Mouse (Mus musculus) small intestine, adult 2 months (tissue): ENCODE data around the gene Kbtbd12. TPM values are rescaled to one million over a fixed set of nuclear protein-coding genes. Genes with fewer than 3 reads are reported as not detected.

Source experiments
- H3K27ac ChIP-seq: fragments of 200-500 bp; 2 replicates; pipeline ENCODE4 v1.5.1; 2012; ENCODE audit warnings: low read depth, low read length, control low read depth, inconsistent platforms; ENCODE audit not compliant: insufficient read depth
- H3K27me3 ChIP-seq: fragments of 200-500 bp; 2 replicates; pipeline ENCODE4 v1.6.1; 2012; ENCODE audit warnings: mild to moderate bottlenecking, moderate library complexity, low read length, inconsistent platforms; ENCODE audit not compliant: control insufficient read depth, insufficient read depth
- H3K36me3 ChIP-seq: fragments of 200-500 bp; 2 replicates; pipeline ENCODE4 v1.6.1; 2012; ENCODE audit warnings: mild to moderate bottlenecking, low read length, control low read depth, inconsistent platforms; ENCODE audit not compliant: control insufficient read depth, insufficient read depth
- H3K4me1 ChIP-seq: fragments of 200-500 bp; 2 replicates; pipeline ENCODE4 v1.6.1; 2012; ENCODE audit warnings: low read length, inconsistent platforms, mixed read lengths; ENCODE audit not compliant: control insufficient read depth, insufficient read depth, insufficient read length
- H3K4me3 ChIP-seq: fragments of 200-500 bp; 2 replicates; pipeline ENCODE4 v1.5.1; 2012; ENCODE audit warnings: low read depth, mild to moderate bottlenecking, control low read depth, inconsistent platforms, low read length, moderate library complexity
- CTCF ChIP-seq: fragments of 200-500 bp; IDR thresholded peaks from 2 replicates; pipeline ENCODE4 v1.5.1; 2012; ENCODE audit warnings: low read depth, mild to moderate bottlenecking, control low read depth, inconsistent platforms, low read length, moderate library complexity, mixed read lengths; ENCODE audit not compliant: insufficient replicate concordance, insufficient read length; ENCODE audit errors: extremely low read depth
- POLR2A ChIP-seq: fragments of 200-500 bp; IDR thresholded peaks from 2 replicates; pipeline ENCODE4 v1.6.1; 2012; ENCODE audit warnings: low read depth, mild to moderate bottlenecking, control low read depth, inconsistent platforms, low read length, moderate library complexity
- WGBS: fragments of 180-500 bp; shearing (Covaris S2); methylation state at CpG from one replicate; pipeline ENCODE4 v1.1.7; 2018; 5-methylcytosine and 5-hydroxymethylcytosine counted together
- polyA plus RNA-seq: library from polyadenylated mRNA; depleted of rRNA; stranded (reverse); fragments of >200 nt; gene quantifications from 2 replicates; pipeline ENCODE4 v1.2.3, GENCODE M21; 2012; rRNA removed

The Kbtbd12 gene
- polyA plus RNA-seq, result 0.05 and 0.06 TPM in 2 replicates

DNA sequence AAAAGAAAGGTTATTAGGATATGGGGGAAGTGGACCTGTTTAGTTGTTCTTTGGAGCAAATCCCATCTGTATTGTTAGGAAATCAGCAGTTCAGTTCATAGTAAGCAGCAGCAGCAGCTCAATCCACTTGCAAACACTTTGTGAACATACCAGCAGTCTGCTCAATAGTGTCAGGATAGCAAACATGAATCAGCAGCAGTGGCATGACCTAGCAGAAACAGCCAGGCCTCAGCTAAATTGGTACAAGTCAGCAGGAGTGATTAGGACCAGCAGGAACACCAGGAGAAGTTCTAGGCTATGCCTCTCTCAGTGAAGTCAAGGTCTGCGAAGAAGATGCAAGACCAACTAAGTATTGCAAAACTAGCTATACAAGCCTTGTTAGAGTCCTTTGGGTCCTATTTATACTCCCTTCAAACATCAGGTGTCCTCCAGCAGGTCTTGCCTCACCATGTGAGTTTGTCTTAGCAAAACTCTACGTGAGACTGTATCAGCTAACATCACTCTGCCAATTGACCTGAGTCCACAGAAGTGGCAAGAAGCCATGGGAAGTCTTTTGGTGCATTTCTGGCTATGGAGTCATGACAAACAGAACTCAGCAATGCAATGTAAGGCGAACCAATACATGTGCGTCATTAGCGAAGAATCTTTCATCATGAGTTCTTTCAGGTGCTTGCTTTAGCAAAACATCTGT is at the start of gene Kbtbd12:
Kbtbd12 (minus strand) TSS at position 340 of the 691 bp plus-strand sequence.
- TF ChIP-seq POLR2A (no peak), CTCF (no peak)
- H3K27ac ChIP-seq, result no peak within 1 kb of the TSS
- H3K27me3 ChIP-seq, result 0 out of 2 replicates have a peak, but pooled peaks cover 3% of the 10 kb centered on the region
- H3K4me3 ChIP-seq, result no peak within 1 kb of the TSS
- no peaks in the 10 kb centered on the region for H3K36me3 ChIP-seq
- H3K4me1 ChIP-seq, result no peaks in the 10 kb centered on the region
- 98% methylated on average over 5 of the region's 5 CpGs for WGBS

DNA sequence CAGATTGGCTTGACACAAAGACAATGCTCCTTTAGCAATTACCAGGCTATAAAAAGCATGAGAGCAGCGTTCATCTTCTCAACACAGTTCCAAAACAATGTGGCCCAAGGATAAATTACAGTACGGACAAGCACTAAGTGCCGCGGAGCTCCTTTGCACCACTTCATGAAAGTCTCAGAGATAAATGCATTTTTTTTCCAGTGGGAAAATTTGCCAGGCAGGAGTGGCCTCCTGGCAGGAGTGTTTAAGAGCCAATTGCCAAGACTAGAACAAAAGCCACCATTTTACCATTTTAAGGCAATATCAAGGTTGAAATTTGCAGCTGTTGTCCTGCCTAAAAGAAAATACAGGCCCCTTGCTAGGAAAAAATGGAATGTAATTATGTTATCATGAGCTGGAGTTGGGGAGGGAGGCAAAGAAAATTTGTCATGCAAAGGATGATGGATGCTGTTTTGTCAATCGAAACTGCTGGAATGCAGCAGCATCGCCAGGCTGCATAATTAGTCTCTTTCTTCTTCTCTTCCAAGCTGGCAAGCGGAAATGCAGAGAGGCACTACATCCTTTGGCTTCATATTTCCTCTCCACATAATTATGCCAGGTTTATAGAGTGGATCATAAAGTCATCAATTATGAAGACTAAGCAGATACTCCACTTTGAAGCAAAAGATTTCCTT is 45.8 kb upstream of the Kbtbd12 start:
- Histone ChIP-seq H3K4me1 (no peaks in the 10 kb centered on the region; the same call in 1 of the 2 replicates), H3K27ac (no peak overlapping the region), H3K36me3 (no peaks in the 10 kb centered on the region), H3K4me3 (no peak overlapping the region), H3K27me3 (no peaks in the 10 kb centered on the region)
- TF ChIP-seq CTCF, result no peak
- WGBS, result 61% methylated on average over 7 of the region's 7 CpGs

DNA sequence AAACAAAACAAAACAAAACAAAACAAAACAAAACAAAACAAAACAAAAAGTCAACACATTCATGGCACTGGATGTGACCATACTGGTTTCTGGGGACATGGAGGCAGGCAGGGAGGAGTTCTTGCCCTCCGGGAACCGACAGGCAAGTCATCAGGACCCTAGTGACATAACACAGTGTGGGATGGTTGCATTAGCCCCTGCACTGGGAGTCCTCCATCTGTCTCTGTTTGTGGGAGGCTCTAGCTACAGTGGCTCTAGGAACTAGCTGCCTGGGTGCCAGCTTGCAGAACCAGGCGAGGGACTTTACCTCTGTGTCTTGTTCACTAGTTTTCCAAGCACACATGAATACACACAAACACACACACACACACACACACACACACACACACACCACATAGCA is 43.3 kb upstream of the Kbtbd12 start:
- WGBS, result 88% methylated on average over 3 of the region's 3 CpGs

DNA sequence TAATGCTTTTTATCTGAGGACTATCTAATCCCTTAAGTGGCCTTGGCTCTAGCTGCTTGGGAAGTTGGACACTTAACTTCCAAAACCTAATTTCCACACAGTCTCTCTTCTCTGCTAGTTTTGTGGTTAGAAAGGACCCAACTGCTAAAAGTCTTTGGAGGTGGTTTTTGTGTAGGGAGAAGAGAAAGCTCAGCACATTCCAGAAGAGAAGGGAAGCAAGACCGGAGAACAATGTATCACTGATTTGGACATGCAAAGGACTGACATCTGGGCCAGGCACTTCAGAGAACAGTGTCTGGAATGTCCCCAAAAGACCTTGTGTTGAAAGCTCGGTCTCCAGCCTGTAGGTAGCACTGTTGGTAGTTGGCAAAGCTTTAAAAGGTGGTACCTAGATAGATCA is 40.0 kb upstream of the Kbtbd12 start:
- 63% methylated on average over 2 of the region's 2 CpGs for WGBS
- Histone ChIP-seq H3K4me3 (no peak overlapping the region), H3K36me3 (no peaks in the 10 kb centered on the region), H3K27ac (no peak overlapping the region), H3K4me1 (no peaks in the 10 kb centered on the region), H3K27me3 (no peaks in the 10 kb centered on the region)
- TF ChIP-seq POLR2A, result no peak
- no peak for TF ChIP-seq CTCF

More for the DNA sequence above, 43.3 kb upstream of the Kbtbd12 start:
- Histone ChIP-seq H3K27ac (no peak overlapping the region), H3K36me3 (no peaks in the 10 kb centered on the region), H3K4me1 (no peaks in the 10 kb centered on the region), H3K27me3 (no peaks in the 10 kb centered on the region), H3K4me3 (no peak overlapping the region)
- no peak for TF ChIP-seq POLR2A
- TF ChIP-seq CTCF, result no peak

DNA sequence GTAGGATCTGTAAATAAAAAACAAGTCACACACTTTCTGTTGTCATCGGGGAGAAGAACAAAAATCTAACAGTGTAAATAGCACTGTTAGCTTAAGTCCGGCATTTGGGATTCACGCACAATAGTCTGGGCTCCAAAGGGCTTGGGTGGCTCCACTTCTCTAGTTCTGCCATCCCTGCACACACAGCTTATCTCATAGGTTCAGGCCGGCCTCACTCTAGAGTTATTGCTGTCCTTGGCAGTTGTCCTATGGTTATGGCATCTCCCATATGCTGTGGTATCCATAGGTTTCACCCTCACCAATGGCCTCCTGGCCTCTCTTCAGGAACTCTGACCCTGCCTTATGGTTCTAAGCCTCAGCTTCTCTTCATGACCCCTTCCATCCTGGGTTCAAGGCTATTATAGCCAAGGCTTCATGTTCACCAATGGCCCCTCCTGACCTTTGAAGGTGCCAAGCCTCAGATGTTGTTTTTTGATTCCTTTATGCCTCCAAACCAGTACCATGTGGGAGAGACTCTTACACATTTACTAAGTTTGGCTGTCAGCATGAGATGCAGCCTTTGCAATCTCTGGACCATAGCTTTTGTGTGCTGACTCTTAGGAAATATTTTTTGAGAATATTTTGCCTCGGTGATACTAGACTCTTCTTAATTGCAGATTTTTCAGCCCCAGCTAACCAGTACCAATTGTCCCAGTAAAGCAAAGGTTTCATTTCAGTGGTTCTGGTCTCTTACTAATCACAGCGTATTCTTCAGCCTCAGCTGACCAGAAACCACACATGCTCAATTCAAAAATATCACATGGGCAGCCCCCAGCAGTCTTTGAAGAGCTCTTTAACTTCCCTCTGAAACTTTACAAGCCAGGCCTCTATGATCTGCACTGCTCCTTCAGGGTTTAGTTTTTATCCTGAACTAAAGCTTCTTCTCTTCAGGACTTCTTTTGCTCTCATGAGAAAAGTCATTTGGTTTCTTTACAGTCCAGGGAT is 39.3 kb upstream of the Kbtbd12 start:
- Histone ChIP-seq H3K4me3 (no peak overlapping the region), H3K27me3 (no peaks in the 10 kb centered on the region), H3K4me1 (no peaks in the 10 kb centered on the region), H3K27ac (no peak overlapping the region), H3K36me3 (no peaks in the 10 kb centered on the region)
- 81% methylated on average over 6 of the region's 6 CpGs for WGBS
- TF ChIP-seq CTCF (no peak), POLR2A (no peak)

DNA sequence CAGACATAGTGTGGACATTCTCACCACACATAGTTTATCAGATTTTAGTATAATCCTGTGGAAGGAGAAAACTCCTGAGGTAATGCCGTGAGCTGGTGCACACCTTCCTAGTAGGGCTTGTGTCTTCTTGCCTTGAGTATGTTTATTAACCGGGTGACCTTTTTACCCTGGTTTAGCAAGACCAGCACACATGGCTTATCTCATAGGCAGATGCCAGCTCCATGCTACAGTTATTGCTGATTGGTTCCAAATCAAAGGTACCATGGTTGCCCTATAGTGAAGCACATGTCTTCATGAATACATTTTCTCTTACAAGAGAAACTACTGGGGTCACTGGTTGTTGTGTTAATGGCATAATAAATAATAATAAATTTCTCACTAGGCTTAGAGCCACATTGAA is 38.1 kb upstream of the Kbtbd12 start:
- Histone ChIP-seq H3K4me3 (no peak overlapping the region), H3K27ac (no peak overlapping the region), H3K27me3 (no peaks in the 10 kb centered on the region), H3K36me3 (no peaks in the 10 kb centered on the region), H3K4me1 (no peaks in the 10 kb centered on the region)
- TF ChIP-seq POLR2A (no peak), CTCF (no peak)
- 68% methylated on average over 2 of the region's 2 CpGs for WGBS
